Mouse (Mus musculus) CD8-positive naive resting alpha-beta T cell, adult 2 months (primary cell): ENCODE results near the gene Baz1a.

Source experiments
- DNase-seq, 2 experiments: peaks; one replicate each; pipeline ENCODE4 v3.0.0; 2022; ENCODE audit warnings: low read depth in 2 of 2, low spot score in 2 of 2

The Baz1a gene

GRCm38 (mm10) chr12:54861991-54862605, 152.1 kb downstream of the Baz1a start:
- no peak for DNase-seq

- DNase-seq, result no peak
These were observed 154.6 kb downstream of the Baz1a start for GRCm38 (mm10) chr12:54859531-54859930.

GRCm38 (mm10) chr12:54850551-54850950, 163.6 kb downstream of the Baz1a start:
- no peak for DNase-seq

DNA sequence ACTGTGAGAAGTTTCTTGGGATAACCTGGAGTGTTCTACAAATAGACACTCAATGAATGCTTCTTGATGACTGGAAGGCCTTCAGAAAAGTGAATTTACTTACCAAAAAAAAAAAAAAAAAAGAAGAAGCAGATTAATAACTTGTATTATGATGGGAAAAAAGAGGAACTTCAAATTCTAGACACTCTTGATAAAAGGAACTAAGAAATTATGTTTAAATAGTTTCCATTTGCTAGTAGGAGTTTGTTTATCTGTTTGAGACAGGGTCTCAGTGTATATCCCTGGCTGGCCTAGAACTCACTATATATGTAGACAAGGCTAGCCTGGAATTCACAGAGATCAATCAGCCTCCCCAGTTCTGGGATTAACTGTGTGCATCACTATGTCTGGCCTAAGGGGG, 169.7 kb downstream of the Baz1a start:
- DNase-seq, result no peak
